Mouse (Mus musculus): ENCODE data around the gene Fancd2. TPM values are rescaled to one million over a fixed set of nuclear protein-coding genes. Genes with fewer than 3 reads are reported as not detected.

Fancd2 gene
- polyA plus RNA-seq, 1 experiment from 2014 or later: 6.6 TPM

- no peak overlapping the region for H3K27ac ChIP-seq (replicated peaks)
- ATAC-seq (ENCODE audit: insufficient number of reproducible peaks, low FRiP score, low TSS enrichment, low read depth): no peak
Measured at GRCm38 (mm10) chr6:113586466-113587183, 55.1 kb downstream of the Fancd2 start.

GRCm38 (mm10) chr6:113592637-113593036, 61.2 kb downstream of the Fancd2 start:
- Histone ChIP-seq H3K4me1 (no peaks in the 10 kb centered on the region), H3K27ac (replicated peaks) (no peak overlapping the region), H3K36me3 (no peaks in the 10 kb centered on the region), H3K27me3 (no peaks in the 10 kb centered on the region), H3K9me3 (replicated peaks) (no peaks in the 10 kb centered on the region), H3K9ac (no peak overlapping the region), H3K4me2 (replicated peaks) (no peak overlapping the region), H3K4me3 (replicated peaks) (no peak overlapping the region)
- WGBS: 85% methylated on average over 2 of the region's 2 CpGs
- ATAC-seq (ENCODE audit: insufficient number of reproducible peaks, low FRiP score, low TSS enrichment, low read depth): no peak

More at GRCm38 (mm10) chr6:113586466-113587183, 55.1 kb downstream of the Fancd2 start:
- Histone ChIP-seq H3K36me3 (peaks cover 8% of the 10 kb centered on the region; the same call in 1 of the 2 replicates), H3K4me1 (no peaks in the 10 kb centered on the region), H3K9me3 (replicated peaks) (no peaks in the 10 kb centered on the region), H3K27me3 (no peaks in the 10 kb centered on the region), H3K4me3 (replicated peaks) (no peak overlapping the region), H3K9ac (no peak overlapping the region), H3K4me2 (replicated peaks) (no peak overlapping the region)
- WGBS: 70% methylated on average over 5 of the region's 5 CpGs

DNA sequence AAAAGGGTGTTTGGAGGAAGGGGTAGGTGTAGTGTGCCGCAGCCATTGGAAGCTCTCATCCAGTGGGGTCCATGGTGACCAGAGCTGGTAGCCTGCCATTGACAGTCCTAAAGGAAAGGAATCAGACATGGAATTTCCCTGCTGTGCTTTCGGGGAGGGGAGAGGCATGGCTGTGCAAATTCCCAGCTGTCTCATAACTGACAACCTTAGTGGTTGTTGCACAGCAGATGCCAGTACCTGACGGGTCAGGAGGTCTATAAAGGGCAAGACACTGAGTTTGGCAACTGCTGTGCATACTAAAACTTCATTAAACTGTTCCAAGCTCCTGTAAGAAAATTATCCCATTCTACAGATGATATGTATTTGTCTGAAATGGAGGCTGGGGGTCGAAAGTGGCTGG, 66.5 kb downstream of the Fancd2 start:
- Histone ChIP-seq H3K9me3 (replicated peaks) (no peaks in the 10 kb centered on the region), H3K27ac (replicated peaks) (no peak overlapping the region), H3K4me1 (no peaks in the 10 kb centered on the region), H3K4me3 (replicated peaks) (no peak overlapping the region), H3K9ac (no peak overlapping the region), H3K36me3 (no peaks in the 10 kb centered on the region), H3K4me2 (replicated peaks) (no peak overlapping the region), H3K27me3 (no peaks in the 10 kb centered on the region)
- ATAC-seq (ENCODE audit: insufficient number of reproducible peaks, low FRiP score, low TSS enrichment, low read depth): no peak
- 86% methylated on average over 4 of the region's 4 CpGs for WGBS

GRCm38 (mm10) chr6:113599833-113600232, 68.4 kb downstream of the Fancd2 start:
- H3K4me1 ChIP-seq: no peaks in the 10 kb centered on the region
- WGBS: 59% methylated on average over 5 of the region's 5 CpGs
- H3K9ac ChIP-seq: no peak overlapping the region
- H3K4me2 ChIP-seq (replicated peaks): no peak overlapping the region
- no peak for ATAC-seq (ENCODE audit: insufficient number of reproducible peaks, low FRiP score, low TSS enrichment, low read depth)
- H3K27me3 ChIP-seq: no peaks in the 10 kb centered on the region
- H3K4me3 ChIP-seq (replicated peaks): no peak overlapping the region
- no peaks in the 10 kb centered on the region for H3K9me3 ChIP-seq (replicated peaks)
- no peaks in the 10 kb centered on the region for H3K36me3 ChIP-seq
- H3K27ac ChIP-seq (replicated peaks): no peak overlapping the region

DNA sequence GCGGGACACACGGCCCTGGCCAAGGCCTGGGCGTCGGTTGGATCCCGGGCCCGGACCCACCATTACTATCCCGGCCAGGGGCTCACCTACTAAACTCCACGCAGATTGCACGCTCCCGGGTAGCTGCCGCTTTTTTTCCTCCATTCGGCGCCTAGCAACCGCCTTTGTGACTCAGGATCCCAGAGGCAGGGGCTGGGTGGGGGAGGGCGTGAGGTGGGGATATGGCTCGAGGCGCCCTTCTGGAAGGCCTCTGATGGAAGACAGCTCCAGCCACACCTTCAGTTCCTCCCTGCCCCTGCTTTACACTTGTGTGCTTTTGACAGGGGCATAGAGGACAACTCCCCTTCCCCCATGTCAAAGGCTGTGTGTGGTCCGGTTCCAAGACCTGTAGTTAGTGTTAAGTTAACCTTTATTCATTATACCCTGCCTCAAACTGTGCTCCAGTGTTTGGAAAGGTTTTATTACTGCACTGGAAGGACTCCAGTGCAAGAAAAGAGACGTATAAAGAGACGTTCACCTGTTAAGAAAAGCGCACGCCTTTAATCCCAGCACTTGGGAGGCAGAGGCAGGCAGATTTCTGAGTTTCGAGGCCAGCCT, 69.2 kb downstream of the Fancd2 start, which contains the start of gene Fancd2os:
Gene Fancd2os (minus strand): TSS at position 173 of the 597 bp plus-strand sequence.
- Histone ChIP-seq H3K9me3 (replicated peaks) (no peaks in the 10 kb centered on the region), H3K4me3 (replicated peaks) (no peak within 1 kb of the TSS), H3K36me3 (no peaks in the 10 kb centered on the region), H3K27ac (replicated peaks) (no peak within 1 kb of the TSS), H3K4me2 (replicated peaks) (no peak within 1 kb of the TSS), H3K9ac (no peak within 1 kb of the TSS), H3K27me3 (no peaks in the 10 kb centered on the region), H3K4me1 (peaks cover 6% of the 10 kb centered on the region)
- ATAC-seq (ENCODE audit: insufficient number of reproducible peaks, low FRiP score, low TSS enrichment, low read depth): no peak
- WGBS: 40% methylated on average over 23 of the region's 23 CpGs

GRCm38 (mm10) chr6:113602821-113603220, 71.3 kb downstream of the Fancd2 start:
- Histone ChIP-seq H3K4me3 (replicated peaks) (no peak overlapping the region), H3K4me2 (replicated peaks) (no peak overlapping the region), H3K4me1 (peaks cover 17% of the 10 kb centered on the region), H3K36me3 (no peaks in the 10 kb centered on the region), H3K27ac (replicated peaks) (no peak overlapping the region), H3K9ac (no peak overlapping the region), H3K9me3 (replicated peaks) (no peaks in the 10 kb centered on the region), H3K27me3 (no peaks in the 10 kb centered on the region)
- no peak for ATAC-seq (ENCODE audit: insufficient number of reproducible peaks, low FRiP score, low TSS enrichment, low read depth)
- 88% methylated on average over 6 of the region's 6 CpGs for WGBS

- Histone ChIP-seq H3K4me2 (replicated peaks) (peak overlapping the region; percentile 61), H3K36me3 (0 out of 2 replicates have a peak, but pooled peaks cover 5% of the 10 kb centered on the region), H3K4me1 (peaks cover 17% of the 10 kb centered on the region), H3K27ac (replicated peaks) (peak overlapping the region; percentile 71; the same call in 1 of the 2 replicates), H3K27me3 (no peaks in the 10 kb centered on the region), H3K9ac (peak overlapping the region; percentile 87; the same call in 1 of the 2 replicates), H3K9me3 (replicated peaks) (no peaks in the 10 kb centered on the region), H3K4me3 (replicated peaks) (peak overlapping the region; percentile 93)
- no peak for ATAC-seq (ENCODE audit: insufficient number of reproducible peaks, low FRiP score, low TSS enrichment, low read depth)
- 47% methylated on average over 12 of the region's 12 CpGs for WGBS
Measured at GRCm38 (mm10) chr6:113603993-113604392, 72.5 kb downstream of the Fancd2 start.

DNA sequence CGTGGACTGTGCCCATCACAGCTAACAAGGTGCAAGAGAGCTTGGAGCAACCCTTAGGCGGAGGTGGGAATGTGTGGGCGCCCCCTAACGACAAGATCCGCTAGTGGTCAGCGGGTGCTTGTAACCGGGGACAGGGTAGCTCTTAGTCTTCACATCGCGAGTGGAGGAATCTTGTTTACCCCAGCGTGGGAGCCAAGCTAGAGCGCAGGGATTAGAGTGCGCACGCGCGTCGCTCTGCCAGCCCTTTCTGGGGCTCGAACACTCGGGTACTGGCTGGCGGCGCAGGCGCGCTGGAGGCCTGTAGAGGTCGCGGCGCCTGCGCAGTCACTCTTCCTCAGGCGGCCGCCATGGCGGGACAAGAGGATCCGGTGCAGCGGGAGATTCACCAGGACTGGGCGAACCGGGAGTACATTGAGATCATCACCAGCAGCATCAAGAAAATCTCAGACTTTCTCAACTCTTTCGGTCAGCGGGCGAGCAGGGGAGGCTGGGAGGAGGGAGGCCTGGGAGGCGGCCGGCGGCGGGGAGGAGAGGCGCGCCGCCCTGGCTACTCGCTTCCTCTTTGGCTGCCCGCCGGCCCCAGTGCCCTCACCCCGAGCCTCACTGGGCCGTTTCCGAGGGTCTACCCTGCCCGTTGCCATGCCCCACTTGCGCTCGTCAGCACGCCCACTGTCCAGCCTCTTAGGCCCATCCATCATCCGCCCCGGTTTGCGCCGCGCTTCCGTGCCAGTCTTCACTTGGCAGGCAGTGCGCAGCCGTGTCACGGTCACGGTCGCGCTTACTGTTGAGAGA, 73.1 kb downstream of the Fancd2 start, which contains the start of gene Brk1:
Gene Brk1 (plus strand): TSS at position 341 of the 792 bp plus-strand sequence.
- peaks cover 17% of the 10 kb centered on the region for H3K4me1 ChIP-seq
- no peaks in the 10 kb centered on the region for H3K9me3 ChIP-seq (replicated peaks)
- 0 out of 2 replicates have a peak, but pooled peaks cover 5% of the 10 kb centered on the region for H3K36me3 ChIP-seq
- H3K9ac ChIP-seq: peak within 1 kb of the TSS; percentile 87
- H3K4me3 ChIP-seq (replicated peaks): peak within 1 kb of the TSS; percentile 93
- H3K27me3 ChIP-seq: no peaks in the 10 kb centered on the region
- H3K4me2 ChIP-seq (replicated peaks): peak within 1 kb of the TSS; percentile 61
- peak; percentile 89 for ATAC-seq (ENCODE audit: insufficient number of reproducible peaks, low FRiP score, low TSS enrichment, low read depth)
- WGBS: under 1% methylated on average over 63 of the region's 65 CpGs
- H3K27ac ChIP-seq (replicated peaks): peak within 1 kb of the TSS; percentile 85; the same call in 1 of the 2 replicates

GRCm38 (mm10) chr6:113605224-113605545, 73.7 kb downstream of the Fancd2 start:
- peak overlapping the region; percentile 93 for H3K4me3 ChIP-seq (replicated peaks)
- no peaks in the 10 kb centered on the region for H3K27me3 ChIP-seq
- peaks cover 17% of the 10 kb centered on the region for H3K4me1 ChIP-seq
- peak overlapping the region; percentile 61 for H3K4me2 ChIP-seq (replicated peaks)
- H3K9ac ChIP-seq: peak overlapping the region; percentile 87
- 5% methylated on average over 10 of the region's 10 CpGs for WGBS
- H3K36me3 ChIP-seq: 0 out of 2 replicates have a peak, but pooled peaks cover 6% of the 10 kb centered on the region
- ATAC-seq (ENCODE audit: insufficient number of reproducible peaks, low FRiP score, low TSS enrichment, low read depth): peak; percentile 3; the same call in 1 of the 2 replicates
- H3K9me3 ChIP-seq (replicated peaks): no peaks in the 10 kb centered on the region
- peak overlapping the region; percentile 85; the same call in 1 of the 2 replicates for H3K27ac ChIP-seq (replicated peaks)

- Histone ChIP-seq H3K9me3 (replicated peaks) (no peaks in the 10 kb centered on the region), H3K4me2 (replicated peaks) (no peak overlapping the region), H3K4me1 (peaks cover 17% of the 10 kb centered on the region), H3K27me3 (no peaks in the 10 kb centered on the region), H3K36me3 (peaks cover 22% of the 10 kb centered on the region), H3K9ac (no peak overlapping the region), H3K4me3 (replicated peaks) (no peak overlapping the region), H3K27ac (replicated peaks) (no peak overlapping the region)
- ATAC-seq (ENCODE audit: insufficient number of reproducible peaks, low FRiP score, low TSS enrichment, low read depth): no peak
- WGBS: 66% methylated on average over 6 of the region's 6 CpGs
Measured at GRCm38 (mm10) chr6:113608871-113609270, 77.4 kb downstream of the Fancd2 start.

DNA sequence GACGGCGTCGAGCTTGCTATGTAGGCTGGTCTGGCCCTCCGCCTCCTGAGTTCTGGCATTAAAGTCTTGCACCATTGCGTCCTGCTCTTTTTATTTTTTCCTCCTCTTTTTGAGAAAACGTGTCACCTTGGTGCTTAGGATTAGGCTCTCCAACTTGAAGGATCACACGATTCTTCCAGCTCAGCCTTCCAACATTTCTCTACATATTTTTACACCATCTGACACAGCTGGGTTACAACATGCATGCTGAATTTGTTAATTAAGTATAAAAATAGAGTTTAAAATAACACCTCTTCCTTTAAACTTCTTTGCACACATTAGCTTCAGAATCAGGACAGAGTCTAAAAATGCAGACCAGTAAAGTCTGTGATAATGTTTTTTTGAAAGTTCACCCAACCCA, 77.8 kb downstream of the Fancd2 start:
- no peaks in the 10 kb centered on the region for H3K9me3 ChIP-seq (replicated peaks)
- WGBS: 84% methylated on average over 7 of the region's 7 CpGs
- ATAC-seq (ENCODE audit: insufficient number of reproducible peaks, low FRiP score, low TSS enrichment, low read depth): no peak
- H3K4me3 ChIP-seq (replicated peaks): no peak overlapping the region
- H3K27ac ChIP-seq (replicated peaks): no peak overlapping the region
- peaks cover 26% of the 10 kb centered on the region for H3K36me3 ChIP-seq
- peaks cover 17% of the 10 kb centered on the region for H3K4me1 ChIP-seq
- no peak overlapping the region for H3K9ac ChIP-seq
- H3K4me2 ChIP-seq (replicated peaks): no peak overlapping the region
- H3K27me3 ChIP-seq: no peaks in the 10 kb centered on the region
